In the genomic region with DNA sequence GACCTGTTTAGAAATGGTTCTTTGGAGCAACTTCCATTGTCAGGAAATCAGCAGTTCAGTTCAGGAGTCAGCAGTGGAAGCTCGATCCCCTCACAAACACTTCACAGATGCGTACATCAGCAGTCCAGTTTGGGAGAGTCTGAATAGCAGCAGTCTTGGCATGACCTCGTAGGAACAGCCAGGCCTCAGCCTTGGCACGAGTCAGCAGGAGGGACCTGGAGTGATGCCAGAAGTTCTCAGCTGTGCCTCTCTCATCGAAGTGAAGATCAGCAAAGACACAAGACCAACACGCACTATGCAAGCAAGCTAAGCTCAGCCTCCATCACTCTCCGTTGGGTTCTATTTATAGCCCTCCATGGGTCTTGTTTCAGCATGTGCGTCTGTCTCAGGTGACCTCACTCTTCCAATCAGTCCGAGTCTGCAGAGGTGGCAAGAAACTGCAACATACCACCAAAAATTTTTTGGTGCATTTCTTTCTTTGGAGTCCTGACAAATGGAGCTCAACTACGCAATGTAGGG, we compare ENCODE assay signal across 10 mouse cellular contexts. TPM values are rescaled to one million over a fixed set of nuclear protein-coding genes. Genes with fewer than 3 reads are reported as not detected.
DNase-seq lines count a peak whose midpoint lies in the region; ATAC-seq and TF ChIP-seq lines count a peak whose summit lies in the region.
"Had no signal": no experiment of that assay in that cellular context is flagged by ENCODE, and none has a peak within 500 bp of the region (broad histone marks: within the 10 kb centered on the region; RNA-seq: fewer than 3 reads in every experiment).

No protein-coding gene starts in this region.

- no peaks in the 10 kb centered on the region for H3K27me3 ChIP-seq in hindbrain, embryonic 14.5 days (ENCODE audit: control insufficient read depth, insufficient read depth, low read length)
- no peaks in the 10 kb centered on the region for H3K27me3 ChIP-seq in hindbrain, embryonic 12.5 days
- H3K27me3 ChIP-seq in stomach, postnatal 0 days (ENCODE audit: control insufficient read depth, insufficient read depth, low read length) = no peaks in the 10 kb centered on the region
- H3K27me3 ChIP-seq: neural tube, embryonic 12.5 days had no signal

- no peaks in the 10 kb centered on the region for H3K4me1 ChIP-seq in hindbrain, embryonic 14.5 days (replicated peaks; ENCODE audit: control insufficient read depth, insufficient read depth, low read length)
- H3K4me1 ChIP-seq in hindbrain, embryonic 12.5 days = no peaks in the 10 kb centered on the region
- H3K4me1 ChIP-seq in stomach, postnatal 0 days (replicated peaks; ENCODE audit: control insufficient read depth, insufficient read depth) = no peaks in the 10 kb centered on the region
- H3K4me1 ChIP-seq: neural tube, embryonic 12.5 days had no signal

- H3K4me2 ChIP-seq in hindbrain, embryonic 14.5 days (replicated peaks) = no peak overlapping the region
- no peak overlapping the region for H3K4me2 ChIP-seq in hindbrain, embryonic 12.5 days (replicated peaks)
- H3K4me2 ChIP-seq in stomach, postnatal 0 days (replicated peaks; ENCODE audit: low read depth) = no peak overlapping the region
- H3K4me2 ChIP-seq: neural tube, embryonic 12.5 days had no signal

- no peak overlapping the region for H3K4me3 ChIP-seq in hindbrain, embryonic 14.5 days (replicated peaks; ENCODE audit: low read length)
- H3K4me3 ChIP-seq in hindbrain, embryonic 12.5 days = no peak overlapping the region
- H3K4me3 ChIP-seq in stomach, postnatal 0 days (ENCODE audit: low read depth, low read length) = no peak overlapping the region
- H3K4me3 ChIP-seq: neural tube, embryonic 12.5 days had no signal

- H3K27ac ChIP-seq in hindbrain, embryonic 14.5 days = no peak overlapping the region
- no peak overlapping the region for H3K27ac ChIP-seq in hindbrain, embryonic 12.5 days
- H3K27ac ChIP-seq in stomach, postnatal 0 days (replicated peaks) = no peak overlapping the region
- H3K27ac ChIP-seq: liver, embryonic 14.5 days; neural tube, embryonic 12.5 days had no signal

- WGBS in hindbrain, embryonic 14.5 days = 69% methylated on average over 10 of the region's 10 CpGs
- WGBS in hindbrain, embryonic 12.5 days = 79% methylated on average over 10 of the region's 10 CpGs
- WGBS in stomach, postnatal 0 days = 49% methylated on average over 10 of the region's 10 CpGs

- no peaks in the 10 kb centered on the region for H3K9me3 ChIP-seq in hindbrain, embryonic 14.5 days (ENCODE audit: control insufficient read depth, low read length)
- no peaks in the 10 kb centered on the region for H3K9me3 ChIP-seq in hindbrain, embryonic 12.5 days (replicated peaks)
- no peaks in the 10 kb centered on the region for H3K9me3 ChIP-seq in stomach, postnatal 0 days (ENCODE audit: control insufficient read depth, low read length)
- H3K9me3 ChIP-seq: neural tube, embryonic 12.5 days had no signal

- no peak for ATAC-seq in hindbrain, embryonic 14.5 days (ENCODE audit: low FRiP score)
- no peak for ATAC-seq in hindbrain, embryonic 12.5 days (ENCODE audit: low FRiP score)
- no peak for ATAC-seq in stomach, postnatal 0 days (ENCODE audit: low FRiP score, low TSS enrichment)

- peak; percentile 36 for DNase-seq in hindbrain, embryonic 14.5 days (ENCODE audit: low spot score)
- peak; percentile 45 for DNase-seq in retina, postnatal 1 day
- no peak for DNase-seq in retina, embryonic 14.5 days (ENCODE audit: low spot score)
- DNase-seq in brain, embryonic 14.5 days (ENCODE audit: low read depth) = peak; percentile 64
- peak; percentile 17 for DNase-seq in stomach, postnatal 0 days (ENCODE audit: low spot score)
- DNase-seq in natural killer cell, adult 2 months (ENCODE audit: low spot score in 2 of 2) = no peak
- DNase-seq: cerebellum, adult 9-10 months had no signal

- TF ChIP-seq CTCF in brain, embryonic 14.5 days (IDR thresholded peaks at IDR 0.05; ENCODE audit: borderline replicate concordance, extremely low read depth, insufficient read depth, insufficient read length) = no peak
- no peak for TF ChIP-seq CTCF in stomach, postnatal 0 days (IDR thresholded peaks at IDR 0.05; ENCODE audit: low read depth)

- TF ChIP-seq POLR2A in brain, embryonic 14.5 days (IDR thresholded peaks at IDR 0.05; ENCODE audit: borderline replicate concordance, extremely low read depth, insufficient read depth, insufficient read length, poor library complexity, severe bottlenecking) = no peak

- H3K36me3 ChIP-seq in hindbrain, embryonic 14.5 days (replicated peaks; ENCODE audit: control insufficient read depth, insufficient read depth) = no peaks in the 10 kb centered on the region
- no peaks in the 10 kb centered on the region for H3K36me3 ChIP-seq in hindbrain, embryonic 12.5 days
- H3K36me3 ChIP-seq in stomach, postnatal 0 days (ENCODE audit: control insufficient read depth, insufficient read depth, low read length) = no peaks in the 10 kb centered on the region
- H3K36me3 ChIP-seq: neural tube, embryonic 12.5 days had no signal

- H3K9ac ChIP-seq in hindbrain, embryonic 14.5 days = no peak overlapping the region
- H3K9ac ChIP-seq in hindbrain, embryonic 12.5 days = no peak overlapping the region
- no peak overlapping the region for H3K9ac ChIP-seq in stomach, postnatal 0 days (ENCODE audit: low read length)
- H3K9ac ChIP-seq: liver, embryonic 14.5 days; neural tube, embryonic 12.5 days had no signal

- no peak for TF ChIP-seq EP300 in stomach, postnatal 0 days (optimal IDR thresholded peaks at IDR 0.05)

RNA-seq across cellular contexts. Expression of a gene that starts 15.0 kb away (rescaled TPM):
- not detected in 2 replicates for polyA plus RNA-seq in hindbrain, embryonic 14.5 days (2014; fragmentation: Nextera tagmentation; extraction: Ambion mirVana)
- polyA plus RNA-seq in hindbrain, embryonic 12.5 days (2016; fragmentation: Nextera tagmentation; extraction: Ambion mirVana) = not detected in 2 replicates
- not detected in 2 replicates for polyA plus RNA-seq in brain, embryonic 14.5 days (2012; rRNA removed)
- polyA plus RNA-seq in stomach, postnatal 0 days (2015; fragmentation: Nextera tagmentation; extraction: Ambion mirVana) = not detected in 2 replicates
- polyA plus RNA-seq: liver, embryonic 14.5 days; neural tube, embryonic 12.5 days had no signal

RNA-seq across cellular contexts. Expression of a gene that starts 36.6 kb away (rescaled TPM):
- polyA plus RNA-seq in hindbrain, embryonic 14.5 days (2014; fragmentation: Nextera tagmentation; extraction: Ambion mirVana) = 19.4 and 21.7 TPM in 2 replicates
- 17.2 and 18.0 TPM in 2 replicates for polyA plus RNA-seq in hindbrain, embryonic 12.5 days (2016; fragmentation: Nextera tagmentation; extraction: Ambion mirVana)
- 10.3 and 13.5 TPM in 2 replicates for polyA plus RNA-seq in brain, embryonic 14.5 days (2012; rRNA removed)
- 22.5 and 23.1 TPM in 2 replicates for polyA plus RNA-seq in stomach, postnatal 0 days (2015; fragmentation: Nextera tagmentation; extraction: Ambion mirVana)

RNA-seq across cellular contexts. Expression of a gene that starts 54.7 kb away (rescaled TPM):
- 6.1 and 6.3 TPM in 2 replicates for polyA plus RNA-seq in hindbrain, embryonic 14.5 days (2014; fragmentation: Nextera tagmentation; extraction: Ambion mirVana)
- polyA plus RNA-seq in hindbrain, embryonic 12.5 days (2016; fragmentation: Nextera tagmentation; extraction: Ambion mirVana) = 10.9 TPM in 2 replicates
- polyA plus RNA-seq in brain, embryonic 14.5 days (2012; rRNA removed) = 3.8 and 4.4 TPM in 2 replicates
- 6.1 and 6.6 TPM in 2 replicates for polyA plus RNA-seq in stomach, postnatal 0 days (2015; fragmentation: Nextera tagmentation; extraction: Ambion mirVana)

Comparison
In these comparisons a context has a peak if more than half of its experiments do, and no peak if none do; other contexts are left out.
1. DNase-seq: peak in hindbrain, embryonic 14.5 days (single experiment), retina, postnatal 1 day (single experiment), brain, embryonic 14.5 days (single experiment) and stomach, postnatal 0 days (single experiment); none in retina, embryonic 14.5 days (single experiment) and natural killer cell, adult 2 months (0 of 2).